Mouse (Mus musculus): ENCODE data around the gene Fbxl21. TPM values are rescaled to one million over a fixed set of nuclear protein-coding genes. Genes with fewer than 3 reads are reported as not detected.
A peak's percentile ranks its signal among the peaks of the same experiment; 100 is the strongest.

The Fbxl21 gene
- total RNA-seq, 2 experiments from 2014 or later = 2.5 to 4.5 TPM

DNA sequence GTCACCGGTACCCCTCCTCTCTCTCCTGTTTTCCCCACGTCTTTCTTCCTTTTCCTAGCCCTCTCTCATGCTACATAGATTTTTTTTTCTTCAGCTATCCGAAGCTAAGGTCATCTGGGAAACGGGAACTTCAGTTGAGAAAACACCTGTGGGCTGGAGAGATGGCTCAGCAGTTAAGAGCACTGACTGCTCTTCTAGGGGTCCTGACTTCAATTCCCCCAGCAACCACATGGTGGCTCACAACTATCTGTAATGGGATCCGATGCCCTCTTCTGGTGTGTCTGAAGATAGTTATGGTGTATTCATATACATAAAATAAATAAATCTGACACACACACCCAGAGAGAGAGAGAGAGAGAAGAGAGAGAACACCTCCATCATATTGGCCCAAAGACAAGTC lies 13.3 kb downstream of the Fbxl21 start:
- DNase-seq = no peak

GRCm38 (mm10) chr13:56537026-56537425 lies 14.8 kb downstream of the Fbxl21 start:
- DNase-seq = no peak

DNA sequence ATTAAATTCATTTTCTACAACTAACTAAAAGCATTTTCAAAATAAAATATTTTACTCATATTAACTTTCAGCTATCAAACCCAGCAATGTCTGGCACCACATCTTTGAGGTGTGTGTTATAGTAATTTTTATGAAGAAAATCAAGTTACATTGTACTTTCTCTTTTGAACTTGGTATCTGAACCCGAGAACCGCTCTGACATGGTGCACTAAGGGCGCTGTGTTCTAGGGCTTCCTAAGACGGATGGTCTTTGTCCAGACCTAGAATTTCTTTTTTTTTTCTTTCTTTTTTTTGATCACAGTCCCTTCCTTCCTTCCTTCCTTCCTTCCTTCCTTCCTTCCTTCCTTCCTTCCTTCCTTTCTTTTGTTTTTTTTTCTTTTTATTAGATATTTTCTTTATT lies 17.6 kb downstream of the Fbxl21 start:
- peak; percentile 66 for DNase-seq

GRCm38 (mm10) chr13:56543805-56544204 lies 21.5 kb downstream of the Fbxl21 start:
- no peak for DNase-seq

DNA sequence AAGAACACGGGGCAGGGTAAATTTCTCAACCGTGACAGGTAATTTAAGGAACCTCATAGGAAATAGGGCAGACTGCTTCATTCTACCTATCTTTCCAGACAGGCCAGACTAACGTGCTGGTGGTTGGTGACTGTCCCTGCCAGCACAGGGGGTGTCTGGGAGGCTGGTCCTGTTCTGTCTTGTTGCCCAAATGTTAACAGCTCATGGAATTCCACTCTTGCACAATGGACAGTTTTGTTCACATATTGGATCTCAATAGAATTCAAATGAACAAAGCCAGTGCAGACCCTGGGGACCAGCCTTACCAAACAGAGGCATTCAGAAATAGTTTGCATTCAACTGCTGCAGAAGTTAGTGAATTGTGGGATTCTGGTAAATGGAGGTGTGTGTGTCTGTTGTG lies 22.7 kb downstream of the Fbxl21 start:
- no peak for DNase-seq

DNA sequence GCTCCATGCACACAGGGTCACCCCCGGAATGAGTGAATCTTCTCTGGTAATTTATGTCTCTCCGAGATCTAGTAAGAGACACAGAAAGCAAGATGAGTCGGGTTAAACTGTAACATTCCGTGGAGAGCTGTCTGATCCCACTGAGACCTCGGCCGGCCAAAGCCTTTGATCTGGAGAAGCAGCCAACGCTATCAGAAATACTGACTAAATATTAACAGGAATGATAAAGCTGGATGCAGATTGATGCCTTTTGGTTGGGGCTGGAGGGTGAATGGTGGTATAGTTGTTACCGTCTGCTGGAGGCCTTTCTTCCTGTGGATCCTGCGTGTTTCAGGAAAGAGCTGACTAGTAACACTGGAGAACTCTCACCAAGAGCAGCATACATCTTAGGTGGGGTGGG lies 26.1 kb downstream of the Fbxl21 start, which contains the start of gene Lect2:
TSS of gene Lect2 (minus strand) at position 102 of the 400 bp plus-strand sequence.
- DNase-seq = no peak

- peak; percentile 79 for DNase-seq
Observed at GRCm38 (mm10) chr13:56549364-56549763, 27.1 kb downstream of the Fbxl21 start.

DNA sequence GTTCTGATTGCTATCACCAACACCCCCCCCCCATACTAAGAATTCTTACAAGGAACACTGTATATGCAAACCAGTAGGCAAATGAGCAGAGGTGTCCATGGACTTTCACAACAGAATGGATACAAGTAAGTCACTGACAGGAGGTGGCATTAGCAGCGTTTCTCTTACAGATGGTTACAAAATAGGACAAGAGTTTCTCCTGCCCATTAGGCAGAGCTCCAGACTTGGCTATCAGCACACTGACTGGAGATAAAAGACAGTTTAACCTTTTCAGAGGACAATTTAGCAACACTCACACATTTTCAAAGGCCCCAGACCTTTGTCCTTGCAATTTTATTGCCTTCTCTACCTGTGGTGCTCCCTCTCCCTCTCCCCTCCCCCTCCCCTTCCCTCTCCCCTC lies 28.3 kb downstream of the Fbxl21 start:
- DNase-seq = peak; percentile 81

- no peak for DNase-seq
Observed at GRCm38 (mm10) chr13:56551661-56552060, 29.4 kb downstream of the Fbxl21 start.

GRCm38 (mm10) chr13:56553923-56554322 lies 31.7 kb downstream of the Fbxl21 start:
- no peak for DNase-seq

DNA sequence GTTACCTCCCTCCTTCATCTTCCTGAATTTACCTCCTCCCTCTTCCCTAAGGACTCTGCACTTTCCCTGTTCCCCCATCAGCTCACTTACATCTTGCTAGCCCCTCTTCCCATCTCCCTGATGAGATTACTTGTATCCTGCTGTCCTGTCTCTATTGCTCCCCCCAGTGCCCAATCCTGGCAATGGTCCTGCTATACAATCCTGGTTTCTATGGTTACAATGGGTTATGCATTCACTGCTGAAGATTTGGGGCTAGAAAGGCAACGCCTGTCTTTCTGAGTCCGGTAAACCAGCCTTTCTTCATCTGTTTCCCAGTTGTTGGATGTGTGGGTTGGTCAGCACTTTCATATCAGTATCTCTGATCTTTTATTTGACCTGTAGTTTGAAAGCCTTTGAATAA lies 32.1 kb downstream of the Fbxl21 start:
- DNase-seq = peak; percentile 60

DNA sequence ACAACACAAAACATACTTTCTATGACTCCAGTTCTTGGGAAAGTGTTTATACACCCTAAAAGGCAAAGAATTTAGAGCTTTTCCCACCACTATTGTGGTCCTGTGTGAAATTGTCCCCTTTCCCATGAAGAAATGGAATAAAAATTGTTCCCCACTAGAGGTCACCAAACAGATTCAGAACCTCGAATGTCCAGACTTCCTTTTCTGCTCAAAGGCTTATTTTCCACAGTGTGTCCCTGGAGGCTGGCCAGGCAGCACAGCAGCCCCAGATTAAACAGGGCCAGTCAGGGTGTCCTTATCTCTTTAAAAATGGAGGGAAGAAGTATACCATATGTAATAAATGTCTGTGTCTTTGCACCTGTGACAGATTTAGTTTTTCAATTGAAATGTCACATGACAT lies 33.7 kb downstream of the Fbxl21 start:
- DNase-seq = peak; percentile 65

DNA sequence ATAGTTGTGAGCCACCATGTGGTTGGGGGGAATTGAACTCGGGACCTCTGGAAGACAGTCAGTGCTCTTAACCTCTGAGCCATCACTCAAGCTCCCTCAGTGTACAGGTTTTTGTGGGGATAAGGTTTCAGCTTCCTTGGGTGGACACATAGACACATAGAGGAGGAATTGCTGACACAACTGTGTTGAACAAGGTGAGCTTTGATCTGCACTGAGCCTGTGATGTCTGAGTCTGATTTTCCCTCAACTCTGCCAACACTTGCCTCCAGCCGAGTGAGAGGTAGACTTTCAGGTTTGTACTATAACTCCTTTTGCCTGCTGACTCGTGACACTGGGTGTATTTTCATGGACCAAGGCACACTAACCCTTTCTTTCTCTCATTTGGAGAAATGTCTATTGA lies 34.4 kb downstream of the Fbxl21 start:
- DNase-seq = no peak

DNA sequence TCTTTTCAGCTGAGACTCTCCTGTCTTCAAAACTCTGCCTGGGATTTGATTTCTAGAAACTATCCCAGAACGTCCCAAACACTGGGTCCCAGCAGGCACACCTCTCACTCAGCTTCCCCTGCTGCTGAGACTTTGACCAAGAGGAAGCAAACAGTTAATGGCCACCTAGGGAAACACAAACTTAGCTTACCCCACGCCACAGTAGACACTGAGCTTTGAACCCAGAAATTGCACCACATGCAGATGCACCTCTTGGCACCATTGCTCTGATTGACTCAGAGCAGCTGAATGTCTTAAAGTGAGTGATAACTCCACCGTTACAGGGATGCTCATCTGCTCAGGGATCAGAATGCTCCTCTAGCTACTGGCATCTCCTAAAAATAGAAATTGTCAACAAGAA lies 36.5 kb downstream of the Fbxl21 start:
- DNase-seq = no peak

DNA sequence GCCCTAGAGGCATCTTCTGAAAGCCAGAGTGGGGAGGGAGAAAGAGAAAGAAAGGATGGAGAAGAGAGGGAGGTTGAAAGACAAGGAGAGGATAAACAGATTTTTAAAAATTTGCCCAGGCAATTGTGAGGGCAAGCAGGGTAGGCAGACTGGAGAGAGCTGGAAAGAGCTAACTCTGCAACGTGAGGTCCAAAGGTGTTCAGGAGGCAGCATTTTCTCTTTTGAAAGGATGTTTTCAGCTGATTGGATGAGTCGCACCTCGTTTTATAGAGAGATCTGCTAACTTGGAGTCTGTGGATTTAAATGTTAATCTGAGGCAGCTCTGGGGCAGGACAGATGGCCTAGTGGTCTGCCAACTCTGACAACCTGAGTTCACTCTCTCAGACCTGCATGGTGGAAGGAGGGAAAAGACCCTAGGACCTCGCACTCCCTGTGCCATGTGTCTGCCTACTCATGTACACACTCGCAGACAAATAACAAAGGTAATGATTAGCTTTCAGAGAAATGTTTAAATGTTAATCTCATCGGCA lies 37.6 kb downstream of the Fbxl21 start:
- DNase-seq = no peak

DNA sequence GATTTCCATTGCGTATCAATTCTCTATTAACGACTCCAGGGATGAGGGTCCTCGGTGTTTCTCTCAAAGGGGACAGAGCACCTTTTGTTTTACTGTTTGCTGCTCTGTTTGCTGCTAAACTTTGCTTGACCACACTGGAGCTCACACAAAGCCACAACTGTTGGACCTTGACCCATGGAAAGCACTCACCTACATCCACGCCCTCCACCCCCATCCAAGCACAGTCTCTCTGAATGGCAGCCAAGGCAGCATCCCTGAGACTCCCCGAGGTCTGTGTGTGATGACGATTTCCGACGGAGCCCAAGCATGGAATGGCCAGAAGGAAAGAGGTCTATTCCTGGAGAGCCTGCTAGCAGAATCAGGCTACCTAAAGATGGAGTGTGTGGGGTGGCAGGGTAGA lies 38.9 kb downstream of the Fbxl21 start:
- DNase-seq = no peak

GRCm38 (mm10) chr13:56563075-56563474 lies 40.8 kb downstream of the Fbxl21 start:
- DNase-seq = peak; percentile 69

DNA sequence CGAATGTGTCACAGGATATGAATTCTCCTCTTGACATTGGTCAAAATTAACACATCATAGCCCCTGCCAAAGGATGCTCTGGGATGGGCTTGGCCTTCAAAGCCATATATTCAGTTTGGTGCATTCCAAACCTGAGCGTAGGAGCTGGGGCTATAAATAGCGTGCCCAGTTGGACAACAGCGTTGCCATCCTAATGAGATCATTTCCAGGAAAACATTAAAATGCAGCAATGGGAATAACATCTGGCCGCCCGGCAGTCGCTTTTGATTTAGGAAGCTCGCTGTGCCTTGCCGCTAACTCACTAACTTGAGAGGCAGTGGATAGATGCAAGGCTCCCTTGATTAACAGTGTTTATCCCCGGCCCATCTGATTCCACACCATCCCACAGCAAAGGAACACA lies 44.1 kb downstream of the Fbxl21 start:
- DNase-seq = no peak

GRCm38 (mm10) chr13:56571645-56572044 lies 49.4 kb downstream of the Fbxl21 start:
- DNase-seq = no peak

DNA sequence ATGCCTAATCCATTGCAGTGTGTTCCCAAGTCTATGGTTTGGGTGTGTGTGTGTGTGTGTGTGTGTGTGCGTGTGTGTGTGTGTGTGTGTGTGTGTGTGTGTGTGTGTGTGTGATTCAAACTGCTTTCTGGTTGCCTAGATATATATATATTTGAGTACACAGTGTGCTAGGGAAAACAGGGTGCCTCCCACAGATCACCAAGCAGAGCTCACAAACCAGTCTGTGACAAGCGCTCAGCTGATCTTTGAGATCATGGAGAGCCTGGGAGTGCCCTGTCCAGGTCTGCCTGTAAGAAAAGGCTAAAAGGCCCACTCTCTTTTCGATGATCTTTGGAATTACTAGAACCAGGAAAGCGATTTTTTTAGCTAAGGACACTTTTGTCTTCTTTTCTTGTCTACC lies 52.8 kb downstream of the Fbxl21 start:
- no peak for DNase-seq

GRCm38 (mm10) chr13:56575701-56576321 lies 53.5 kb downstream of the Fbxl21 start:
- DNase-seq = peak; percentile 88

- DNase-seq = no peak
Observed at GRCm38 (mm10) chr13:56578097-56578496, 55.8 kb downstream of the Fbxl21 start.

- DNase-seq = no peak
Observed at GRCm38 (mm10) chr13:56580450-56580849, 58.2 kb downstream of the Fbxl21 start.

GRCm38 (mm10) chr13:56581512-56581911 lies 59.2 kb downstream of the Fbxl21 start:
- no peak for DNase-seq

Data from adrenal gland, postnatal 10 days (tissue).